Mouse (Mus musculus): ENCODE results near the gene 1810010H24Rik.
"Not testable (repeated sequence)": the region's sequence is repeated elsewhere in the genome, so short reads cannot be mapped to it uniquely, and the experiment has no call there.

1810010H24Rik gene

DNA sequence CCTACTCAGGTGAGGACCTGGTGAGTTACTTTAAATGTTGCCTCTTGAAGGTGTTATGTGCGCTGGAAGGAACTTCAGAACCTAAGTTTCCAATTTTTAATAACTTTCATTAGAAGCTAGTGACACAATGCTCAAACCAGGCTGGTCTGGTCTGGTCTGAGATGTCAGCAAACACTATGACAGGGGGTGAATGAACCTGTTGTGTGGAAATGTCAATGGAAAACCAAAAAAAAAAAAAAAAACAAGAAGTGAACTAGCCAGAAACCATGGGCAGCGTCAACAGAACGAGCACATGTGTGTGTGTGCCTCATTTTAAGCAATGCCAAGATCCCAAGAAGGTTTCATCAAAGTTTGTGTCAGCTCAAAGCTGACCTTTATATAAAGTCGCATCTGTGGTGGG, 20.1 kb downstream of the 1810010H24Rik start:
- no peak for DNase-seq

DNA sequence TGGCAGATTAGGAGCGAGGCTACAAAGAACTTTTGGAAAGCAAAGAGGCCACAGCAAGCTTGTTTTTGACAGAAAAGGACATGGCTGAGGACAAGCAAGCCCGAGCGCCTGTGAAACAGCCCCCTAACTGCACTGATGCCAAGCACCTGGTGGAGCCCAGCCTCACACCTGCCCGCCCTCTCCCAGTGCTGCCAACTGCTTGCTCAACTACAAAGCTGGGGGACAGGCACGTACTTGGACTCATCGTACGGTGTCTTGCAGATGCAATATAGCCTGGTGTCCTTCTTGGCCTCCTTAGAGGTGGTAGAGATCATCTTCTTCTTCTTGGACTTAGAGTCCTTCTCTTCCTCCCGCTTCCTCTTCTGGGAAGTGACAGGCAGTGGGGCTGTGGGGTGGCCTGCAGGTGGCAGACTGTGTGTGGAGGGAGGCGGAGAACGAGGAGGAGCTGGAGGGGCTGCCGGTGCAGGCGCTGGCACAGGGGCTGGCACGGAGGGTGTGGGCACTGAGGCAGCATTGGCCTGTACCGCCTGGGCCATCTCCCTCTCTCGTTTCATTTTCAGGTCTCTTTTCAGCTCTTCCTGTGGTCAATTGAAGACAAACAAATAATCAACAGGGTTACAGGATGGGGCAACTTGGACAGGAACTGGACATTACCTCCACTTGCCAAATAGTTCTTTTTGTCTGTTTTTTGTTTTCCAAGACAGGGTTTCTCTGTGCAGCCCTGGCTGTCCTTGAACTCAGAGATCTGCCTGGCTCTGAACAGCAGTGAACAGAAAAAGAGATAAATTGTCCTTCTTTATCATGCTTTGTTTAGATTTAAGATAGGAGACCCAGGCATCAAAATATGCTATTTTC, 21.5 kb downstream of the 1810010H24Rik start:
- DNase-seq = peak; percentile 9

DNA sequence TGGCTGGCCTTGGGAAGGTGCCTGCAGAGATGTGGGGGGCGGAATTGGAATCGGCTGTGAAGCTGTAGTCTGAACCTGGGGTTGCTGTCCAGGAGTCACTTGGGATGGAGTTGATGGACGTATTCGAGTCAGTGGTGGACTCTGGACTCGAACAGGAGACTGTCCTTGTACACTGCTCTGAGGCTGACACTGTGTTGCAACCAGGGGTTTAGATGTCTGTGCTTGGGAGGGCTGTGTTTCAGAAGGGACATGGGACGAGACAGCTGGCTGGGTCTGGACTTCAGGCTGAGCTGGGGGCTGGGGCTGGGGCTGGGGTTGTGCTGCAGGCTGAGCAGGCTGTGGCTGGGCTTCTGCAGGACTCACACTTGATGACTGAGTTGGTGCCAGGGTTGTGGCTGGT, 29.4 kb downstream of the 1810010H24Rik start:
- DNase-seq = no peak

GRCm38 (mm10) chr11:107057391-107057790, 31.9 kb downstream of the 1810010H24Rik start:
- peak; percentile 14 for DNase-seq

- not testable (repeated sequence) for DNase-seq
Observed at GRCm38 (mm10) chr11:107059634-107060033, 34.2 kb downstream of the 1810010H24Rik start.

GRCm38 (mm10) chr11:107060941-107061340, 35.5 kb downstream of the 1810010H24Rik start:
- no peak for DNase-seq

- no peak for DNase-seq
Observed at GRCm38 (mm10) chr11:107063067-107063466, 37.6 kb downstream of the 1810010H24Rik start.

DNA sequence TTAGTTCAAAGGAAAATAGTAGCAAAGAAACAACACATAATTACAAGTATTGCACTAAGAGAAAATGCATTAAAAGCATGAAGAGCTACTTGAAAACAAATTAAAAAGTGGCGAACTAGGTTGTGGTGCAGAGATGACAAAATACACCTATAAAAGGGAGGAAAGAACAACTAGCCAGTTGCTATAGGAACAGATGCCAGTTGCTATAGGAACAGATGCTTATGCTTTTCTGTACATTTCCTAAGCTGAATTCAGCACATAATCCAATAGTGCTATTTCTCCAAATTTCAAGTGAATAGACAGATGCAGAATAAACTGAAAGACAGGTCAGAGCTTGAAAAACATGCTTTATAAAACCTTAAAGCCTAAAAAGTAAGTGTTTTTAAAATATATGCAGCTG, 39.1 kb downstream of the 1810010H24Rik start:
- DNase-seq = no peak

DNA sequence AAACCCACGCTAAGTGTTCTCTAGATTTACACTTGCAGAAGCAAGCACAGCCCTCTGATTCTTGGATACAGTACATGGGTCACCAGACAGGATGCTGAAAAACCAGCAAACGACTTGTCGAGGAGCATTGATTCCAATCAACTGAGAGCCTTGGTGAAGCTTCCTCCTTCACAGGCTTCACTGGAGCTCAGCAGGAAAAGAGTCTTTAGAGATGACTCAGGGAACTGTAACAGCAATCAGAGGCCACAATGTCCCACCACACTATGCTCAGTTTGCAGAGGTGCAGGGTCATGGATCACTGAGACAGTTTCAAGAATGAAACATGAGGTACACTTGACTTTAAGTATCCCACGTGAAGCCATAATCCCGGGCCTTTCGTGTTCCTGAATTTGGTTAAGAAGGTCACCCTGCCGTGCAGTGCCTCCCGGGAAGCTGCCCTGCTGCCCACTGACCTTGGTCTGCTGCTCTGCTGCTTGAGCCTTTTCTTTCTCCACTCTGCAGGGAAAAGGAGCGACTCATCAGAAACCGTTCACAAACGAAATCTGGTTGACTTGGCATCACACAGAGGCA, 39.8 kb downstream of the 1810010H24Rik start:
- DNase-seq = no peak

Measured in lung, postnatal 10 days (tissue).